Mouse (Mus musculus): ENCODE measurements at regions not wholly inside any gene's neighbourhood (a gene's known extent, or its start where the extent isn't known, plus 50 kb on each side); places are given as distances from the start of the nearest gene placed in this dataset.
"Not testable (repeated sequence)": the region's sequence is repeated elsewhere in the genome, so short reads cannot be mapped to it uniquely, and the experiment has no call there.

DNA sequence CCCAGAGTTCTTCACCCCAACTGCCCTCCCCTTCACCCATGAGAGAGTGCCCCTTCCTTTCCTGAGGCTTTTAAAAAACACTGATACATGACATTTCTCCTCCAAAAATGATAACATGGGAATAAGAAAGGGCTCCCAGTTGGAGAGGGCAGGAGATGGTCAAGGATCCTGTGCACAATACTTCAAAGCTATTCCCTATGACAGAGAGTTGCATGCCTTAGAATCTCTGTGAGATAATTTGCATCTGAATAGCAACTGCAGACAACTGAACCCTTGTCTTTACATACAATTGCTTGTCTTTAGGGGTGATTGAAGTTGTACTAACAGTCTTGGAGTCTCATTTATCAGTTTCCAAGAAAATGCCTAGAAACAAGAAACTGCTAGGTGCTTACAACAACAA is 610.7 kb upstream of the Adam24 start:
- H3K27ac ChIP-seq: no peak overlapping the region
- H3K4me3 ChIP-seq: no peak overlapping the region
- ATAC-seq (ENCODE audit: insufficient number of reproducible peaks, low FRiP score, low TSS enrichment, low read depth): no peak
- no peak overlapping the region for H3K9ac ChIP-seq
- H3K9me3 ChIP-seq: no peaks in the 10 kb centered on the region
- no peaks in the 10 kb centered on the region for H3K27me3 ChIP-seq
- no peak overlapping the region for H3K4me2 ChIP-seq
- H3K36me3 ChIP-seq: no peaks in the 10 kb centered on the region
- no peaks in the 10 kb centered on the region for H3K4me1 ChIP-seq

- Histone ChIP-seq H3K9me3 (no peaks in the 10 kb centered on the region), H3K4me2 (no peak overlapping the region), H3K4me3 (no peak overlapping the region), H3K27ac (no peak overlapping the region), H3K9ac (no peak overlapping the region), H3K27me3 (no peaks in the 10 kb centered on the region), H3K36me3 (no peaks in the 10 kb centered on the region), H3K4me1 (no peaks in the 10 kb centered on the region)
- no peak for ATAC-seq (ENCODE audit: insufficient number of reproducible peaks, low FRiP score, low TSS enrichment, low read depth)
- 89% methylated on average over 2 of the region's 2 CpGs for WGBS
These were observed 603.7 kb upstream of the Adam24 start for GRCm38 (mm10) chr8:40071131-40071530.

DNA sequence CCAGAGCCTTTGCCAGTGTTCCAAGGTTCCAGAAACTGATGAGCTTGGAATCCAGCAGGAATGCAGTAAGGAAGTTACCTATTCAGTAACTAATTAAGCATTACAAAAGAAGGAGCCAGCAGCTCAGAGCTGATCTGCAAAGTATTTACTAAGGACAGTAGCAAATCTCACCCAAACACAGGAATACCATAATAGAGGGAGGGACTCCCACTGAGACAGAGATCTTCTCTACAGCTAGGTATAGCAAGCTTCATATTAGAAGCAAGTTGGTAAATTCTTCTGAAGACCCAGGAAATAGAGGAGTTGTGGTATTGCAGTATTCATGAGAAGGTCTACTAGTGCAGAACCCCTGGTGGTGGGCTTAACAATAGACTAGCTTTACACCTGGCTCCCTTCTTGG is 593.9 kb upstream of the Adam24 start:
- not testable (repeated sequence) for H3K4me3 ChIP-seq; H3K4me1 ChIP-seq; ATAC-seq (ENCODE audit: insufficient number of reproducible peaks, low FRiP score, low TSS enrichment, low read depth); H3K9ac ChIP-seq; H3K27me3 ChIP-seq; H3K9me3 ChIP-seq; H3K4me2 ChIP-seq; H3K36me3 ChIP-seq; H3K27ac ChIP-seq

DNA sequence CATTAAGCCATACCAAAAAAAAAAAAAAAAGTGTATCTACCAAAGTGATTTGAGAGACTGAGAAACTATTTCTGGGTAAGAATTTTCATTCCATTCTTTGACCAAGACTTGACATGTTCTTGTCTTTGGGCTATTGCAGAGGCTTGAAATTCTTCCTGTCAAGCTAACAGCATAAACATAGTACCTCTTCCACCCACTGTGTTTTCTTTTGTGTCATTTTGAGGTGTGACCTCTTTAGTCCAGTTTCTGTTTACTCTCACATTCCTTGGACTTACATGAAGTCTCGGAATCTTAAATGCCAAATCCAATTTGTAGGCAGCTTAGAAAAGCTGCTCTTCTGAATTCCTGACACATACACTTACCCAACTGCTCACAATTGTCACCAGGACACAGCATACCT is 590.7 kb upstream of the Adam24 start:
- no peaks in the 10 kb centered on the region for H3K9me3 ChIP-seq
- no peaks in the 10 kb centered on the region for H3K36me3 ChIP-seq
- no peak overlapping the region for H3K4me2 ChIP-seq
- no peak overlapping the region for H3K4me3 ChIP-seq
- H3K27me3 ChIP-seq: no peaks in the 10 kb centered on the region
- ATAC-seq (ENCODE audit: insufficient number of reproducible peaks, low FRiP score, low TSS enrichment, low read depth): no peak
- H3K27ac ChIP-seq: no peak overlapping the region
- WGBS: 62% methylated on average over 1 of the region's 1 CpGs
- H3K9ac ChIP-seq: no peak overlapping the region
- no peaks in the 10 kb centered on the region for H3K4me1 ChIP-seq

DNA sequence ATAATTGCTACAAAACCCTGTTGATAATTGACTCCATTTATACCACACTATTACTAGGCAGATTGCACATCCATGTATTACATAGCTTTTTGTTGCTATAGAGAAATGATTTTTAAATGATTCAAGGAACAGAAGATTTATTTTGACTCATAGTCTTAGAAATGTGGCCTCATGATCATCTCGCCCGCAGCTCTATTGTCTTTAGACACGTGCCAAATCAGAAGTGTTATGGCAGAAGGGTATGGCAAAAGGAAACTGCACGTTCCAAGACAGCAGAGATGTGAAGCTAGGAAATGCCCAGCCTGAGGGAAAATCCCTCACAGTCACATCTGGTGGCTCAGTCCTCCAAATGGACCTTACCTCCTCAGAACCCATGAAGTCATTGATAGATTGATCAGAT is 585.5 kb upstream of the Adam24 start:
- Histone ChIP-seq H3K4me3 (no peak overlapping the region), H3K27me3 (no peaks in the 10 kb centered on the region), H3K9me3 (no peaks in the 10 kb centered on the region), H3K27ac (no peak overlapping the region), H3K4me1 (no peaks in the 10 kb centered on the region), H3K36me3 (no peaks in the 10 kb centered on the region), H3K4me2 (no peak overlapping the region), H3K9ac (no peak overlapping the region)
- WGBS: 84% methylated on average over 4 of the region's 4 CpGs
- no peak for ATAC-seq (ENCODE audit: insufficient number of reproducible peaks, low FRiP score, low TSS enrichment, low read depth)

DNA sequence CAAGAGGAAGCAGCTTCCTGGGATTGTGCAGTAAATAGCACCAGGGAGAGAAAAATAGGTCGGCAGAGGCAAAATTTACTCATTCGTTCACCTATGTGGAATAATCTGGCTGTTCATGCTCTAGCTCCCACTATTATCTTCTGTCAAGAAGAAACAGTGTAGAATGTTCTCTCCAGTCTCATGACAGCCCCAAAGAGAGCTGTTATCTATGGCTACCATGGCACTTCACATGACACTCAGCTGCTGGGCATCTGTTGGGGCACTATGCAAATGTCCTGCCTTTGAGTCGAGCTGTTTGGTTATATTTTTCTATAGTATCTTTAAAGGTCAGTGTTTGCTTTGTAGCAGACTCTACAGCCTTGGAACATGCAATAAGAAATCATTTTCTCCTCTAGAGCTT is 550.5 kb upstream of the Adam24 start:
- H3K9ac ChIP-seq: no peak overlapping the region
- 84% methylated on average over 3 of the region's 3 CpGs for WGBS

DNA sequence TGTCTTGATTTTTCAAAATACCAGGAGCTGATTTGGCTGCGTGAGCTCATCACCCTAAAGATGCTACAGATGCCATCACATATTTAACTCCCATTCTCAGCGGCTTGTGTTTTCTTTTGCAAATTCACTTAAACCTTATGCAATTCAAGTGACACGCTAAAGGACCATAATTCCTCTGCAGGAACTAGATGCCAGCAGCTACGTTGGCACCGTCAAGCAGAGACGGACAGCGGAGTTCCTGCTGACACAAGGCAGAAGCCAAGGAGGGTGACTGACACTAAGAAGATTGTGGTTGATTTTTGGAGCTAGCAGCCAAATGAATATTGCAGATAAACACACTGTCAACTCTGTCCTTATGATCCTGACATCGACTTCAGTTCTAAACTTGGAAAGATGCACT is 547.7 kb upstream of the Adam24 start:
- WGBS: 90% methylated on average over 8 of the region's 8 CpGs
- Histone ChIP-seq H3K9ac (no peak overlapping the region), H3K9me3 (no peaks in the 10 kb centered on the region), H3K4me3 (no peak overlapping the region), H3K4me1 (no peaks in the 10 kb centered on the region), H3K27me3 (no peaks in the 10 kb centered on the region), H3K36me3 (no peaks in the 10 kb centered on the region), H3K4me2 (no peak overlapping the region), H3K27ac (no peak overlapping the region)
- no peak for ATAC-seq (ENCODE audit: insufficient number of reproducible peaks, low FRiP score, low TSS enrichment, low read depth)

More for the DNA sequence above, 550.5 kb upstream of the Adam24 start:
- H3K27ac ChIP-seq: no peak overlapping the region
- H3K9me3 ChIP-seq: no peaks in the 10 kb centered on the region
- H3K4me2 ChIP-seq: no peak overlapping the region
- H3K27me3 ChIP-seq: no peaks in the 10 kb centered on the region
- H3K4me1 ChIP-seq: no peaks in the 10 kb centered on the region
- H3K36me3 ChIP-seq: no peaks in the 10 kb centered on the region
- H3K4me3 ChIP-seq: no peak overlapping the region
- no peak for ATAC-seq (ENCODE audit: insufficient number of reproducible peaks, low FRiP score, low TSS enrichment, low read depth)

GRCm38 (mm10) chr8:40132662-40133257 is 542.1 kb upstream of the Adam24 start:
- H3K4me1 ChIP-seq: no peaks in the 10 kb centered on the region
- no peak overlapping the region for H3K9ac ChIP-seq
- no peaks in the 10 kb centered on the region for H3K36me3 ChIP-seq
- H3K4me3 ChIP-seq: no peak overlapping the region
- no peaks in the 10 kb centered on the region for H3K9me3 ChIP-seq
- ATAC-seq (ENCODE audit: insufficient number of reproducible peaks, low FRiP score, low TSS enrichment, low read depth): no peak
- no peaks in the 10 kb centered on the region for H3K27me3 ChIP-seq
- H3K27ac ChIP-seq: no peak overlapping the region
- H3K4me2 ChIP-seq: no peak overlapping the region
- WGBS: 16% methylated on average over 9 of the region's 9 CpGs

- Histone ChIP-seq H3K9ac (no peak overlapping the region), H3K4me3 (peak overlapping the region; percentile 27), H3K4me2 (peak overlapping the region; percentile 45), H3K4me1 (no peaks in the 10 kb centered on the region), H3K9me3 (no peaks in the 10 kb centered on the region), H3K36me3 (no peaks in the 10 kb centered on the region), H3K27me3 (no peaks in the 10 kb centered on the region), H3K27ac (no peak overlapping the region)
- WGBS: 19% methylated on average over 21 of the region's 21 CpGs
- 0 out of 2 replicates have a peak, but pooled peaks have one; percentile 55 for ATAC-seq (ENCODE audit: insufficient number of reproducible peaks, low FRiP score, low TSS enrichment, low read depth)
These were observed 523.7 kb upstream of the Adam24 start for GRCm38 (mm10) chr8:40150911-40151797.

DNA sequence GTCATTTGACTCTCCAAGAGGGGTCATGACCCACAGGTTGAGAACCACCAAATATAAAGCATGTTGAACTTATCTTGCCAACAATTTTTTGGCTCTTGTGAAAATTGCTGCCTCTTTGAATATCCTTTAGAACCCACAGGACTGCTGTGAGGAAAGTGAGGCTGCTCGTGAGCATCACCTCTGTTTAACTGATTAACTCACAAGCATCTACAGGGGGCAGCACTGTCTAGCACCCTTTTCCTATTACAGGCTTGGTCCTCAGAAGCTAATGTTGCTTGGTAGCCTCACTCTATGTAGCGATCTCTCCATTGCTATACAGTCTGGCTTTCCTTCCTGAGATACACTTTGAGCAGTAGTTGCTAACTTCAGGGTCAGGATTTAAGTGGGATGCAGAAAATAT is 522.4 kb upstream of the Adam24 start:
- no peak overlapping the region for H3K9ac ChIP-seq
- H3K27ac ChIP-seq: no peak overlapping the region
- H3K4me2 ChIP-seq: no peak overlapping the region
- no peaks in the 10 kb centered on the region for H3K9me3 ChIP-seq
- ATAC-seq (ENCODE audit: insufficient number of reproducible peaks, low FRiP score, low TSS enrichment, low read depth): no peak
- H3K27me3 ChIP-seq: no peaks in the 10 kb centered on the region
- 67% methylated on average over 2 of the region's 2 CpGs for WGBS
- no peak overlapping the region for H3K4me3 ChIP-seq
- H3K4me1 ChIP-seq: no peaks in the 10 kb centered on the region
- no peaks in the 10 kb centered on the region for H3K36me3 ChIP-seq

DNA sequence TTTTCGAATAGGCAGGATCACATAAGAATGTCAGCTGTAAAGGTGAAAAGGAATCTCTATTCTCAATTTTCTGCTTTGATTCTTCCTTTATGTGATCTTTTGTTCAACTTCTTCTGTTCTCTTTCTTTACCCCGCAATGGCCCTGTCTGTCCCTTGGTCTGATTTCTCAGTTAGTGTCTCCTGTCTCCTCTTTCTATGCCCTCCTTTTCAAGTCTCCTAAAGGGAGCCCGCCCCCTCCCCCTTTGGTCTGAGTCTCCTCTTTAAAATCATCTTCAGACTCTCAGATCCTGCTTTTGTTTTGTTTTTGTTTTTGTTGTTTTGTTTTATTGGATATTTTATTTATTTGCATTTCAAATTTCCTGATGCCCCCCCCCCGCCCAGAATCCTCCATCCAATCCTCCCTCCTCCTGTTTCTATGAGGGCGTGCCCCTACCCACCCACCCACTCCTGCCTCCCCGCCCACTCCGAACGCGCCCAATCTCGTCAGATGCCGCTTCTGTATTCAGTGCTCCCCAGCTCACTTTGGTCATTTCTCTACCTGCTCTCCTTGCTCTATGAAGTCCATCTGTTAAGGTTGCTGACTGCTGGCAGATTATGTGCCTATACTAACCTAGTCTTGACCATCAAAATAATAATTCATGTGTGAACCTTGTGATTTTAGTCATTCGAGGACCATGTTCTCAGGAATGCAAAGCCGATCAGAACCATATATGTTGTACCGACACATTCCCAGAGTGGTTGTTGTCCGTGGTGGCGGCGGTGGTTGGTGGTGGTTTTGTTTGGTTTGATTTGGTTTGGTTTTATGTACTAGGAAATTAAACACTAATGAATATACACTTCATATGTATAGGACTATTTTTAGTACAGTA is 487.9 kb upstream of the Adam24 start:
- H3K27me3 ChIP-seq: no peaks in the 10 kb centered on the region
- ATAC-seq (ENCODE audit: insufficient number of reproducible peaks, low FRiP score, low TSS enrichment, low read depth): no peak
- no peak overlapping the region for H3K4me3 ChIP-seq
- no peaks in the 10 kb centered on the region for H3K4me1 ChIP-seq
- no peak overlapping the region for H3K9ac ChIP-seq
- no peak overlapping the region for H3K27ac ChIP-seq
- WGBS: 49% methylated on average over 17 of the region's 17 CpGs
- H3K4me2 ChIP-seq: 0 out of 2 replicates have a peak overlapping the region, but pooled peaks have one; percentile 5
- H3K9me3 ChIP-seq: no peaks in the 10 kb centered on the region
- H3K36me3 ChIP-seq: no peaks in the 10 kb centered on the region

DNA sequence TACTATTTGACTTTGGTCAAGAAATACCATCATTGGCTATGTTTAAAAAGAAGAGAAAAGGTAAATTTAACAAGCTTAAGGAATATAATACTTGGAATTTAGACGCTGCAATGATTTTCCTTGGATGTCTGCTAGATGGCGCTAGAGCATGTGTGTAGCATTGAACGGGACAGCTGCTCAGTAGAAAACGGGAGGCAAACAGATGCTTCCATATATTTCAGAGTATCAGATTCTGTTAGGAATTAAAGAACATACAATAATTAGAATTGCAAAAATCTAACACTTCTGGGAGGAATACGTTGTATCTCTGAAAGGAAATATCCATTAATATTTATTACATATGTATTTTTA is 487.3 kb upstream of the Adam24 start:
- H3K27ac ChIP-seq: no peak overlapping the region
- no peak overlapping the region for H3K9ac ChIP-seq
- no peak for ATAC-seq (ENCODE audit: insufficient number of reproducible peaks, low FRiP score, low TSS enrichment, low read depth)
- no peak overlapping the region for H3K4me2 ChIP-seq
- 2% methylated on average over 5 of the region's 5 CpGs for WGBS
- H3K4me1 ChIP-seq: no peaks in the 10 kb centered on the region
- no peak overlapping the region for H3K4me3 ChIP-seq
- H3K27me3 ChIP-seq: no peaks in the 10 kb centered on the region
- no peaks in the 10 kb centered on the region for H3K36me3 ChIP-seq
- H3K9me3 ChIP-seq: no peaks in the 10 kb centered on the region

All from limb, embryonic 15.5 days (tissue).